Mouse (Mus musculus): ENCODE data around the gene Lpcat2b. TPM values are rescaled to one million over a fixed set of nuclear protein-coding genes. Genes with fewer than 3 reads are reported as not detected.
"Not testable (repeated sequence)": the region's sequence is repeated elsewhere in the genome, so short reads cannot be mapped to it uniquely, and the experiment has no call there.

The Lpcat2b gene
- 0.03 and 0.14 TPM in 2 replicates for polyA plus RNA-seq (2012; rRNA removed)

DNA sequence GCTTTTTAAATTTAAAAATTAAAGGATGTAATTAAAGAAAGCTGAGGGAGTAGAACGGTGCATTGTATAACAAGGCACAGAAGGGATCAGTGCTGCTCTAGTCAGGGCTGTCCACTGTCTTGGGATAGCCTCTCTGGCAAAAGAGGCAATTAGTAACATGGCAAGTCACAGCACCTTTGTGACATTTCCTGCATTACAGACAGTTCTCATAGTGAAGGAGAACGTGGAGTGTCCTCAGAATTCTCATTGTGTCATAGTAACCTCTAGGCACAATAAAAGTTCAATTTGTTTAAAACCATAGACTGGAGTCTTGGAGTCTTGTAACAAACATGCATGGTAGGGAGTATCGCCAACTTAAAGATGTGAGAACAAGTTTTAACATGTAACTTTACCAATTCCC lies at the start of gene Lpcat2b:
TSS of gene Lpcat2b (plus strand) at position 301 of the 400 bp plus-strand sequence.
- Histone ChIP-seq H3K4me1 (ENCODE audit: control insufficient read depth, insufficient read depth, low read length) (no peaks in the 10 kb centered on the region), H3K4me3 (replicated peaks; ENCODE audit: extremely low read depth, low read depth, low read length) (no peak within 1 kb of the TSS)
- no peak for DNase-seq
- TF ChIP-seq POLR2A (IDR thresholded peaks at IDR 0.05; ENCODE audit: borderline replicate concordance, extremely low read depth, low read depth, low read length) (no peak), CTCF (IDR thresholded peaks at IDR 0.05; ENCODE audit: insufficient read depth, low read length) (no peak)
- 68% methylated on average over 3 of the region's 3 CpGs for WGBS

DNA sequence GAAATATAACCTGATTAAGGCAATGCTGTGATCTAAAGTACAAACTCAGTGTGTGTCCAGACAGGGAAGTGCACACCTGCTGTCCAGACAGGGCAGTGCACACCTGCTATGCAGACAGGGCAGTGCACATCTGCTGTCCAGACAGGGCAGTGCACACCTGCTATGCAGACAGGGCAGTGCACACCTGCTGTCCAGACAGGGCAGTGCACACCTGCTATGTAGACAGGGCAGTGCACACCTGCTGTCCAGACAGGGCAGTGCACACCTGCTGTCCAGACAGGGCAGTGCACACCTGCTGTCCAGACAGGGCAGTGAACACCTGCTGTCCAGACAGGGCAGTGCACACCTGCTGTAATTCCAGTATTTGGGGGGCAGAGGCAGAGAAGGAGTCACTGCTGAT lies 44.9 kb upstream of the Lpcat2b start:
- not testable (repeated sequence) for H3K4me1 ChIP-seq (ENCODE audit: control insufficient read depth, insufficient read depth, low read length); H3K4me3 ChIP-seq (replicated peaks; ENCODE audit: extremely low read depth, low read depth, low read length); DNase-seq

DNA sequence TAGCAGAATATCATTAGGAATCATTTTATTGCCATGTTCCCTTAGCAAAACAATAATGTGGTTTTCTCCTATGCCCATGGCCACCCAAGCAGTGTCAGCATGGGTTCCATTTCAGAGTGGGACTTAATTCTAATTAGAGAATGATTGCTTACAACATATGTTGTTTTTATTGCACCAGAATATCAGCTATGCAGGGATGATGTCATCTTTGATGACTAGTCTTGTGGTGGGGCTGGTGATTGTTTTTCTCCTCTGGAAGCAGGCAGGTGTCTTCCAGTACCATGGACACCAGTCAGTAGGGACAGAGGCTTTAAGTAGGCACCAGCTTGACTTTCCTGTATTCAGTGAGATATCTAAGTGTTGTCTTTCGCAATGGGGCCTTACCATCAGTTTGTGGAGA lies 43.6 kb upstream of the Lpcat2b start:
- WGBS, result 94% methylated on average over 1 of the region's 1 CpGs
- Histone ChIP-seq H3K4me3 (replicated peaks; ENCODE audit: extremely low read depth, low read depth, low read length) (no peak overlapping the region), H3K4me1 (ENCODE audit: control insufficient read depth, insufficient read depth, low read length) (no peaks in the 10 kb centered on the region)
- DNase-seq, result no peak
- TF ChIP-seq CTCF (IDR thresholded peaks at IDR 0.05; ENCODE audit: insufficient read depth, low read length) (no peak), POLR2A (IDR thresholded peaks at IDR 0.05; ENCODE audit: borderline replicate concordance, extremely low read depth, low read depth, low read length) (no peak)

DNA sequence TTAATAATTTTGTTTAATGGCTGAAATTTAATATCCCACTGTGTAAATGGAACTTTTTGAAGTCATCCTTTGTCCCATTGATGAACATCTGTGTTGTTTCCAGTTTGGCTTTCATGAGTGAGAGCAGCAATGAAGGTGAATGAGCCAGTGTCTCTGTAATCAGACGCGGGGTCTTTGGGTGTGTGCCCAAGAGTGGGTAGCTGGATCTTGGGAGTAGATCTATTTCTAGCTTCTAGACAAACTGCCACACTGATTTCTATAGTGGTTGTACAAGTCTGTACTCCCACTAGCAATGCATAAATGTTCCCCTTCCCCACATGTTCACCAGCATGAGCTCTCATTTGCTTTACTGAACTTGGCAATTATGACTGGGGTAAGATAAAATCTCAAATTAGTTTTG lies 42.0 kb upstream of the Lpcat2b start:
- H3K4me3 ChIP-seq (replicated peaks; ENCODE audit: extremely low read depth, low read depth, low read length), result no peak overlapping the region
- TF ChIP-seq POLR2A (IDR thresholded peaks at IDR 0.05; ENCODE audit: borderline replicate concordance, extremely low read depth, low read depth, low read length), result no peak
- DNase-seq, result no peak
- no peaks in the 10 kb centered on the region for H3K4me1 ChIP-seq (ENCODE audit: control insufficient read depth, insufficient read depth, low read length)
- 86% methylated on average over 2 of the region's 2 CpGs for WGBS

DNA sequence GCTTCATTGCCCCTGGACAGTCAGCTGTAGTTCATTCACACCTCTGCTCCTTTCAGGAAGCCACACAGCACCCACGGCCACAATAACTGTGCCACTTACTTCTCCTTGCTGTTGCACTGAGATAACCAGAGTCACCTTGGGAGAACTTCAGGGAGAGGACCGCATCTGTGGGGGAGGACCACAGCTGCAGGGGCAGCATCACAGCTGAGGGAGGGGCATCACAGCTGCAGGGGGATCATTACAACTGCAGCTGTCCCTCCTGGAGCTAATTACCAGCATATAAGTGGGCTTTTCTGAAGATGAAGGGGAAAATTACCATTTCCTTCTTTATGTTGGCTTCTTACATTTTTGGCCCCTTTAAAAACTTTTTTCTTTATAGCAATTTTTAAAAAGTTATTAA lies 36.9 kb upstream of the Lpcat2b start:
- no peak for DNase-seq
- Histone ChIP-seq H3K4me1 (ENCODE audit: control insufficient read depth, insufficient read depth, low read length) (no peaks in the 10 kb centered on the region), H3K4me3 (replicated peaks; ENCODE audit: extremely low read depth, low read depth, low read length) (no peak overlapping the region)
- 58% methylated on average over 2 of the region's 2 CpGs for WGBS
- TF ChIP-seq CTCF (IDR thresholded peaks at IDR 0.05; ENCODE audit: insufficient read depth, low read length) (no peak), POLR2A (IDR thresholded peaks at IDR 0.05; ENCODE audit: borderline replicate concordance, extremely low read depth, low read depth, low read length) (no peak)

DNA sequence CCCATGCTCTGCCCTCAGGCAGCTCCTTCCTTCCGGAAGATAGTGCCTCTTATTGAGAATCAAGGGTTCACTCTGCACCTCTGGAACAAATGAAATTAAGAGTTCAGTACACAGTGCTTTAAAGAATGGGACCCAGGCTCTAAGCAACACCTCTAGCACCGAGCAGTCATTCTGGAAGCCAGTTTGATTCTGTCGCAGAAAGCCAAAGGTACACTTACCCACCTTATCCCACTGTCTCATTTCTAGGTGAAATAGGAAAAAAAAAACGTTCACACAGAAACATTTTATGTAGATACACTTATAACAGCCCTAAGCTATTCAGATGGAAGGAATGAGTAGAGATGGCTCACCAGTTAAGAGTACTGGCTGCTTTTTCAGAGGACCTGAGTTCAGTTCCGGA lies 28.9 kb upstream of the Lpcat2b start, which contains the start of gene Ephx4:
TSS of gene Ephx4 (plus strand) at position 301 of the 400 bp plus-strand sequence.
- no peak for DNase-seq
- 22% methylated on average over 5 of the region's 5 CpGs for WGBS
- peak within 1 kb of the TSS; percentile 37 for H3K4me3 ChIP-seq (replicated peaks; ENCODE audit: extremely low read depth, low read depth, low read length)
- TF ChIP-seq POLR2A (IDR thresholded peaks at IDR 0.05; ENCODE audit: borderline replicate concordance, extremely low read depth, low read depth, low read length) (no peak), CTCF (IDR thresholded peaks at IDR 0.05; ENCODE audit: insufficient read depth, low read length) (no peak)
- peaks cover 2% of the 10 kb centered on the region; the same call in 1 of the 2 replicates for H3K4me1 ChIP-seq (ENCODE audit: control insufficient read depth, insufficient read depth, low read length)

DNA sequence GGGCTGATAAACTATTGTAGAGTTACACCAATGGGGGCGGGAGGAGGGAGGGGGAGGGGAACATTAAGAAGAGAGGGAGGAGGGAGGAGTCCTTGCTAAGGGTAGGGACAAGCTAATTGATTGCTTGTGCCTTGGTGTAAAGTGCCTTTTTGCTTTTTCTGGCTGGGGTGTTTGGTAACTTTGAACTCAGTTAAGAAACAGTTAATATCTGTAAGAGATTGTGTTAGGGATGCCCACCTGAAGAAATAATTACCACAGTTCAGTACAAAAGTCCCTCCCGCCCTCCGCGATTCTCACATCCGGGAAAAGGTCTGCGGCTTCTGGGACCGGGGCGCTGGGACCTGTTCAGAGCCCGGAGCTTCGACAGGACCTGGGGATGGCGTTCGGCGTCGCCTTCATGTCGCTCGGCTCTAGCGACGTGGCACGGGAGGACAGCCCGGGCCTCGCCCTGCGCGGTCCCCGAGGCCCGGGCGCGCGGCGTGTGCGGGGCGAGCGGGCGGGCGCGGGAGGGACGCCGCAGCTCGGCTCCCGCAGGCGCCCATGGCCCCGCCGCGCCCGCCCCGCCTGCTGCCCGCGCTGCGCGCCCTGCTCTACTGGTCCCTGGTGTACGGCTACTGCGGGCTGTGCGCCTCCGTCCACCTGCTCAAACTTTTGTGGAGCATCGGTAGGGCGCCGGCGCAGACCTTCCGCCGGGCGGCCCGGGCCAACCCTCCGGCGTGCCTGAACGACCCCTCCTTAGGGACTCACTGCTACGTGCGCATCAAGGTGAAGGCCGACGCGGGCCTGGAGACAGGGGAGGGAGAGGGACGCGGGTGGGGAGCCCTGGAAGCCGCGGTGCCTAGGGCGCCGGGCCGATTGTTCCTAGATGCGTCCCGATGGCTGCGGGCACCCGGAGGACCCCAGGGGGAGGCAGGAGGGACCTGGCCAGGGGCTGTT lies 28.1 kb upstream of the Lpcat2b start:
- Histone ChIP-seq H3K4me3 (replicated peaks; ENCODE audit: extremely low read depth, low read depth, low read length) (peak overlapping the region; percentile 37), H3K4me1 (ENCODE audit: control insufficient read depth, insufficient read depth, low read length) (peaks cover 2% of the 10 kb centered on the region; the same call in 1 of the 2 replicates)
- TF ChIP-seq CTCF (IDR thresholded peaks at IDR 0.05; ENCODE audit: insufficient read depth, low read length) (no peak), POLR2A (IDR thresholded peaks at IDR 0.05; ENCODE audit: borderline replicate concordance, extremely low read depth, low read depth, low read length) (no peak)
- under 1% methylated on average over 79 of the region's 80 CpGs for WGBS
- DNase-seq, result no peak

DNA sequence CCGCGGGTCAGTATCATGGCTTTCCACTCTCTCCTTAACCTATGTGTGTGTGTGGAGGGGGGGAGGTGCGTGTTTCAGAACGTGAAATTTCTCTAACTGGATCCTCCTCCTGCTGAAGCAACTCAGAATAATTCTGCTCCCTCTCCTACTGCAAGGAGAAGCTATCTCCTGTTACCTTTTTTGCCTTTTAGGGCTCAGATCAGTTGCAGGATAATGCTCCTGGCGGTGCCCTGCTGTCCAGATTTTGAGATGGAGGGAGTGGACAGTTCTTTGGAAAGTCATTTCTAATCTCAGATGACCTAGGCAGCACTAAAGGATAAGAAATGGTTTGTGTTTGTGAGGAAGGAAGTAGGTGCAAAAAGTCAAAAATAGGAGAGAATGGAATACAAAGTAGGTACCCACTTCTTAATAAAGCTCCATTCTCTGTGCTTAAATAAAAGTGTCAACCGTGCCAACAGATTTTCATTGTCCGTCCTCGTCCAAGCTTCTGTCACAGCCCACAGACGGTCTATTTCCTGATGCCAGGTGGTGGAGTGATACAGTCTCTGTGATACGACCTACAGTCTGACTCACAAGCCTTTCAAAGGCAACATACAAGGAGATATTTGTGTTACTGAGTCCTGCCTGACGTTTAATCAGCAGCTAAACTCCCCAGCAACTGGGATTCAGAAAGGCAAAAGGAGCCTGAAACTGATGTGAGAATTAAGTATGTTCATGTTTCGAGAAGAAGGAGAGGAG lies 27.2 kb upstream of the Lpcat2b start:
- no peak overlapping the region for H3K4me3 ChIP-seq (replicated peaks; ENCODE audit: extremely low read depth, low read depth, low read length)
- 33% methylated on average over 12 of the region's 12 CpGs for WGBS
- DNase-seq, result no peak
- H3K4me1 ChIP-seq (ENCODE audit: control insufficient read depth, insufficient read depth, low read length), result peaks cover 2% of the 10 kb centered on the region; the same call in 1 of the 2 replicates
- TF ChIP-seq POLR2A (IDR thresholded peaks at IDR 0.05; ENCODE audit: borderline replicate concordance, extremely low read depth, low read depth, low read length) (no peak), CTCF (IDR thresholded peaks at IDR 0.05; ENCODE audit: insufficient read depth, low read length) (no peak)

DNA sequence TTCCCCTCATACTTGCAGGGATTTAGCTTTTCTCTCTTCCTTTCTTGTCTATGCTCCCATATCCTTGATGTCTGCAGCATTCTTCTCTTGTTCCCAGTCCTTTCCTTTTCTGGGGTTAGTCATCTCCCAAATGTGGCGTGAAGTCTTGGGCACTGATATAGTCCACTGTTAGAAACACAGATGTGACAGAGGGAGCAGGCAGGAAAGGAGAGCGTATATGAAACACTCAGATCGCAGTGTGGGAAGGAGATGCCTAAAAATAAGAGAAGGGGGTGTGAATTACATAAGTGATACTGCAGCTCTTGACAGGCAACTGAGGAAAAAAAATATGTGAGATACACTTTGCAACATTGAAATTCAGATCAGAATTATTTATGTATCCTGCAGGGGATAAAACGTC lies 26.0 kb upstream of the Lpcat2b start:
- H3K4me1 ChIP-seq (ENCODE audit: control insufficient read depth, insufficient read depth, low read length), result peaks cover 2% of the 10 kb centered on the region; the same call in 1 of the 2 replicates
- DNase-seq, result no peak
- H3K4me3 ChIP-seq (replicated peaks; ENCODE audit: extremely low read depth, low read depth, low read length), result no peak overlapping the region
- TF ChIP-seq POLR2A (IDR thresholded peaks at IDR 0.05; ENCODE audit: borderline replicate concordance, extremely low read depth, low read depth, low read length), result no peak
- no peak for TF ChIP-seq CTCF (IDR thresholded peaks at IDR 0.05; ENCODE audit: insufficient read depth, low read length)
- whole genome bisulfite sequencing, result 82% methylated on average over 4 of the region's 4 CpGs

All from lung, adult 2 months (tissue).